Mouse (Mus musculus): Measurements from ENCODE around the gene Olfml1. TPM values are rescaled to one million over a fixed set of nuclear protein-coding genes. Genes with fewer than 3 reads are reported as not detected.
A peak's percentile ranks its signal among the peaks of the same experiment; 100 is the strongest.

The Olfml1 gene
- under 1 TPM in 1 of 2 experiments, not detected in 1; 0.26 TPM for polyA plus RNA-seq (2017; shearing (Covaris generic))

DNA sequence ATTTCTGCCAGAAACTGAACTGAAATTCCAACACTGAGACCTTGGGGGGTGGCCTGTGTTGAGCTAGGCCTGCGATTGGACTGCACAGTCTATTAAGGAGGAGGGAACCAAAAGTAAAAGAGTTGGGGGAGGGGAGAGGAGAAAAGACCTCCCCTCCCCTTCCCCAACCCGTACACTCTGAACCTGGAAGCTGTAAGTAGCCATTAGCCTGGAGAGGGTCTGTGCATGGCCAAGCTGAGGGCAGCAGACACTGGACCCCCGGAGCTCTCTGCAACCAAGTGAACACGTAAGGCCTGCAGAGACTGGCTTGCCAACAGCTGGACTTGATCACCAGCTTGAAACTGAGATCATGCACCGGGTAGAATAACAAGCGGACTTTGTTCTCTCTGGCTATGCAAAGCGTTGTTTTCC is at the start of gene Olfml1:
Olfml1 (plus strand) TSS at position 186 of the 411 bp plus-strand sequence.
- ATAC-seq = no peak

DNA sequence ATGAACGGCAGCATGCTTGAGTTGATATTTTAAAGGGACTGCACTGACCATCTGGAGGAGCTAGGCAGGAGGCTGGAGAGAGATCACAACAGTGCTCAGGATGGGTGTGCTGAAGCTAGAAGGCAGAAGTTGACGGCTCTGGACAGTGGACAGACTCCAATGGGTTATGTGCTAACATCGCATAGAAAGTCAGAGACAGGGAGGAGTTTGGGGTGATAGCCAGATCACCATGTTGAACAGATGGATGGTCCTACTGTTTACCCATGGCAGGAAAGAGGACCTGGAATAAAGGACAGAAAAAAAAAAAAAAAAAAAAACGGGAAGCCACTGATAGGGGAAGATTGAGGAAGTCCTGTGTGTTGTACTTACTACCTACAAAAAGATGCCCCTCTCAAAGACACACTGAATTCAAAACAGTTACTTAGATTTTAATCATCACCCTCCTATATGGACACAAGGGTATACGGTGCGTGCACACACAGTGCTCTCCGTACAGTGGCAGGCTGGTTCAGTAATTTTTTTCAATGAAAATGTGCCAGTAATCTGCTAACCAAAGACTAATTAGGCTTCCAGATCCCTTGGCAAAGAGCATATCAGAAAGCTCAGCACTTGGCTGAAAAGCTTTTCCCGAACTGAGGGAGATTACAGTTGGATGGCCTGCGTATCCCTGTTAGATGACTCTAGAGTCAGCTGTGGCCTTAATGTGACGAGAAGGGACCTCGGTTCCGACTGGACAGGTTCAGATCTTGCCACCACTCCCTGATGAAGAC is 47.8 kb upstream of the Olfml1 start:
- ATAC-seq = no peak

DNA sequence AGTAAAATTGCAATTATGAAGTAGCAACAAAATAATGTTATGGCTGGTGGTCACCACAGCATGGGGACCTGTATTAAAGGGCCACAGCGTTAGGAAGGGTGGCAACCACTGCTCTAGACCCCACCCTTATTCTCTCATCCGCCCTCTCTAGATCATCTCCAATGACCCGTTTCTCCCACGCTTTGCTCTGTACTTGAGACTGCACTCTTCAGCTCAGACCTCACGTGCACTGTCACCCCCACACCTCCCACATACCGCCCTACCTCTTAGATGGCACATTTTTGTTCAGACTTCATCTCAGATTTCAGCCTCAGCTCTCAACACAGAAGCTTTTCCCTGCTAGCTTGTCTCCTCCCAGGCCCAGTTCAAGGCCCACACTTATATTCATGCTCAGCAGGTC is 45.8 kb upstream of the Olfml1 start:
- no peak for ATAC-seq

DNA sequence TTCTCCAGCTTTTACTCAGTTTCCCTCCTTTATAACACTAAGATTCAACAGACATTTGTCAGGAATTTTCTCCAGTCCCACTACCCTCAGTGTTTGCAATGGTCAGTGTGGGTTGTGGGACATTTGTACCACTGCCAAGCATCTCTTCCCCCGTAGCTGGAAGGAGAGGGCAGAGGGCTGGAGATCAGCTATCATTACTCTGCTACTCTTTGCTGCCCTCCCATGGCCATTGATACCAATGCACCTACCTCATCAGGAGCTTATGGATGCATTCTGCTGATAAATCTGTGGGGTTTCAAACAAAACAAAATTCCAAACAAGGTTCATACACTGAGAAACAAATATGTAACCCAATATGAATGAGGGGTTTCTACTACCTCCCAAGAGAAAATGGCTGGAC is 40.9 kb upstream of the Olfml1 start:
- ATAC-seq = no peak

DNA sequence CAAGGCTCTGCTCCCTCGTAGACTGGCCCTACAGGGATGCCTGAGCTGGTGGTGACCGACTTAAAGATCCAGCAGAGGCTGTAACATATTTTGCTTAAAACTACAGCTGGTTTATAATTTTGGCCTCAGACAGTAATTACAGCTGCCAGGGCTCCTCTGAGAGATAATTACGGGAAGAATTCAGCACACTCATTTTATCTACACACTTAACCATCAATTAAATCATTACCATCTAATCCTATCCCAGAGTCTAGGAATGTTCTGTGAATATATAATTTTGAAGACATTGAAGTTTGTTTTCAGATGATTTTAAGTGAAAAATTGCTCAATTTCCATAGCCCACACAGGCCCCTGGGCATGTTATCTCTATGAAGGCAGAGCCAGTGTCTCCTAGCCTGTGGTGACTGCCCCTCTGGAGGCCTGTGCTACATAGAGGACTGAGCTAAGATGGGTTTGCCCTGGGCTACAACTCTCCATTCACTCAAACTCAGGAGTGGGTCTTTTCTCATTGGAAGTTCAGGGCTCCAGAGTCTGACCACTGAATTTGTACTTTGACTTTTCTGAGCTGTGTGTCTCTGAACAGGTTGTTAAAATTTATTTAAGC is 39.0 kb upstream of the Olfml1 start:
- ATAC-seq = no peak

DNA sequence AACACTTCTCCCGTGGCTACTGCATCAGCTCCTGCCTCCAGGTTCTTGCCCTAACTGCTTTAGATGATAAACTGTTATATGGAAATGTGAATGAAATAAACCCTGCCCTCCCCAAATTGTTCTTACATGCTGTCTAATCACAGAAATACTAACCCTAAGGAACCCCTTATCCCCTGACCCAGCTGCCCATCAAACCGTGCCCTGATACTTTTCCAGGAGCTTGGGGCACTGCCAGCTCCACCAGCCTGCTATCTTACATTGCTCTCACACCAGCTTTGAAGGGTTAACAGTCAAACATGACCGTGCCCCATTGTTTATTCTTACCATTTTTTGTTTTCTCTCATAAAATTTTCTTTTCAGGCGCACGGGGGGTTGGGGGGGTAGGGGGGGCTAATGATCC is 37.9 kb upstream of the Olfml1 start:
- ATAC-seq = no peak

DNA sequence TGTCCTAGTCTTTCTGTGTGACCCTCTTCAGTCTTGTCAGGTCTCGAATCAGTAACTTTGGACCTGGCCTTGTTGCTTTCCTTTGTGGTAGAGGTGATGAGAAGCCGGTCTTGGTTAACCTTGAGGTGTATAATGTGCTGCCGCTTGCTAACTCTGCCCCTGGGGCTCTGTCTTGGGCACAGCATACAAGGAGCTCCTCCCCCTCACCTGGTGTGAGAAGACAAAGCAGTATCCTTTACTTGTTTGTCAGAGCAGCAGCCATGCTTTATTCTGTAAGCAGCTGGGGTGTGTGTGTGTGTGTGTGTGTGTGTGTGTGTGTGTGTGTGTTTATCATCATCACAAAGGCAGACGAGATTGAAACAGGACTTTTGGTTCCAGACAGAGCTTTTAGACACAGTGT is 31.9 kb upstream of the Olfml1 start:
- ATAC-seq = no peak

DNA sequence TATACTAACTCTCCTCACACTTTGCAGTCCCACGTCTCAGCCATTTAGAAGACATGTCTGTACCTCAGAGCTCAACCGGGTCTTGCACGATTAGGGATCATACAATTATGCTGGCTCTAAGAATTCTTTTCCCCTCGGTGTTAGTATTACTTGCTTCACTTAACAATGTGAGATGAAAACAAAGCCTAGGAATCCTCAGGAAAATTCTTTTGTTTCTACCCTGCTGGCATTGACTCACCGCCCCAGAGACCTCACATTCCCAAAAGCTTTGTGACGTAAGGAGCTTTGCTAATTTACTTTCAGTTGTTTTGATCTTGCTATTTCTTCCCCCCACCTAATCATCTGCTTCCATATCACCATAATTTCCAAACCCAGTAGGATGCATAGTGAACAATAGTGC is 30.7 kb upstream of the Olfml1 start:
- ATAC-seq = no peak

DNA sequence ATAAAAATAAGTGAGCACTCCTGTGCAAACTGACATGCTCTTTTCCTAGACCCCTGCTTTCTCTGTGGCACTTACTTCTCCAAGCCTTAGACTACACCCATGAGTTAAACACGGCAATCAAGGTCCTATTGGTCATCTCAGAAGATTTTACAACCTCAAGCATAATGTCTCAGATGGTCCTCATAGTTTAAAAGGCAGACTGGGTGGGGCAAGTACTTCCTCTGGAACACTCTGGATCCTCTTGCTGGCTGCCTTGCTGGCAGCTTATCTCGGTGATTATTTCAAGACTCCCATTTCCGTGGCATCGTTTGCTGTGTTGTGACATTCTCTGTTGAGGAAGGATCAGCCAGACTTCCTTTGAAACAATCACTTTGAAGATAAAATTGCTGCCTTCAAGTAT is 27.2 kb upstream of the Olfml1 start:
- ATAC-seq = no peak

DNA sequence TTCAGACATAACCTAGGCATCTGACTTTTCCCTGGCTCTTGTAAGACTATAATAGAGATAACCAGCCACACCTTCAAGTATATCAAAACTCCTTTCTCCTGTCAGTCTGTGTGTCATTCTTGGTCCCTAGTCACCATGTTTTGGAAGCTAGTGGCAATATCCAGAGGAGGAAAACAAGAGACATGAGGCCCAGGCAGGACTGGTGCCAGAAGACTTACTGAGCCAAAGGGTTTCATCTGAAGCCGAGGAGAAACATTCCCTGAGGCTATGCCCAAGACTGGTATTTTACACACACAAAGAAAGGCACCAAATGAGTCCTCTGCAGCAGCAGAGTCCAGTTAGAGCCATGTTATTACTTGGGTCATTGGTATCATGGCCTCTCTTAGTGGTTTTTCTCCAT is 22.2 kb upstream of the Olfml1 start:
- no peak for ATAC-seq

DNA sequence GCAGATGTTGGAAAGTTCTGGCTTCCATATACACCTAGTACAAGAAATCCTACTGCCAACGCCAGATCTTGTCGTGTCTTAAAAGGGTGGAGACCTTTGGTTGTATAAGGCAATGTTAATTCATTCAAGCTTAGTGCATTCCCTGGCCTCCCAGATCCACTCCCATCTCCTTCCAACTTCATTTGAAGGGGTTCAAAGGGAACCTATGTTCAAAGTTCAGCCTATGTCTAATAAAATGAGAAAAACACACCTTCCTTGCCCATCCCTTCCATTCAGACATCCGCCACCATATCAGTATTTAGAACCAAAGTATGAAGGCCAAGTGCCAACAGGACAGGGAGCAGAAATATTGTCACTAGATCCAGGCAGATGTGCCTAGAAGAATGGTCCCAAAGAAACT is 19.4 kb upstream of the Olfml1 start:
- ATAC-seq = no peak

DNA sequence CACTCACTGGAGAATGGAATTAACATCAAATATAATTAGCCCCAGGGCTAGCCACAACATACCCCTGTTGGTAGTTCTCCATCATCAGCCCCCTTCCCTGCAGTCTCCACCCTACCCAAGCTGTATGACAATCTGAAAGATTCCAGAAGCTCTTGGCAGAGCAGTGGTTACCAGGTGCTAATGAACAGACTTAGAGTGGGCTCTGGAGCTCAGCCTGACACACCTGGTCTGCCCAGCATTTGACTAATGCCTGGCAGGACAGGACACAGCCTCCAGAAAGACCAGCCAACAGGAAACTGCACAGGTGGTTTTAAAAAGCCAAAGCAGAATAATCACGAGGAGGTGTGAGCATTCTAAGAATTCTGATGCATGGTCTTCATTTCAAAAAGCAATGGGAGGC is 13.8 kb upstream of the Olfml1 start:
- ATAC-seq = no peak

DNA sequence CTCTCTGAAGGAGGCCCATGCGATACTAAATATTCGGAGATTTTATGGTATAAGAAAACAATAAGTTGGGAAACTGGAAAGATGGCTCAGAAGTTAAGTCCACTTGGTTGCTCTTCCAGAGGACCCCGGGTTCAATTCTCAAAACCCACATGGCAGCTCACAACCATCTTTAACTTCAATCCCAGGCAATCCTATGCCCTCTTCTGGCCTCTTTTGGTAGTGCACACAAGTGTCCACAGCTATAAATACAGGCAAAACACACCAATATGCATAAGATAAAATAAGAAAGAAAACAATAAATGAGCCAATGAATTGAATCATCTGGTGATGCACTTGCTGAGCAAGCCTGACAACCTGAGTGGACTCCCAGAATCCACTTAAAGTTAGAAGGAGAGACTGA is 11.3 kb upstream of the Olfml1 start:
- ATAC-seq = no peak

DNA sequence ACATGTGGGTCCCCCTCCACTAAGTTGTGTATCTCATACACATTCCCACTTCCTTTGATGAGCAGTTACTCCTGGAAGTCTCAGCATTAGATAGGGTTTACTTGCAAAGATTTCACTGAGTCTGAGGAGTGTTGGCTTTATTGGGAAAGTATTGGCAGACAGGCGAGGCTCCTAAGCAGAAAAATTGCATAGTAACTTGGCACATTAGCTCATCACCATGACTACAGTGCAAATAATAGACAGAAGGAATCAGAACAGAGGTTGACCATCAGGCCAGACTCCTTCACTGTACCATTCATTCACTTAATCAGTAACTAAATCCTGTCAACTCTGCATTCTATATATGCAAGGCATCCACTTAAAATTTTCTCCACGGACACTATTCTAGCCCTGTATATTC is 6.6 kb upstream of the Olfml1 start:
- ATAC-seq = no peak

DNA sequence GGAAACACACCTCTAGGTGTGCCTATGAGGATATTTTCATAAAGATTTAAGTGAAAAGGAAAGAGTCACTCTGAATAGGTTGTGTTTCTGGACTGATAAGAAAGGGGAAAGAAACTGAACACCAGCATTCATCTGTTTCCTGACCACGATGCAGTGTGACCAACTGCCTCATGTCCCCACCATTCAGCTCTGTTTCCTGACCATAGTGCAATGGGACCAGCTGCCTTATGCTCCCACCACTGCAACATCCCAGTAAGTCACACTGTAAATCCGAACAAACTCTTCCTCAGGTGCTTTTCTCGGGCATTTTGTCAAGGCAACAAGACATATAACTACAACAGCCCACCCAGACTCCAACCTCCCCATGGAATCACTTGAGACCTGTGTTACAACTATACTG is 5.7 kb upstream of the Olfml1 start:
- ATAC-seq = no peak

DNA sequence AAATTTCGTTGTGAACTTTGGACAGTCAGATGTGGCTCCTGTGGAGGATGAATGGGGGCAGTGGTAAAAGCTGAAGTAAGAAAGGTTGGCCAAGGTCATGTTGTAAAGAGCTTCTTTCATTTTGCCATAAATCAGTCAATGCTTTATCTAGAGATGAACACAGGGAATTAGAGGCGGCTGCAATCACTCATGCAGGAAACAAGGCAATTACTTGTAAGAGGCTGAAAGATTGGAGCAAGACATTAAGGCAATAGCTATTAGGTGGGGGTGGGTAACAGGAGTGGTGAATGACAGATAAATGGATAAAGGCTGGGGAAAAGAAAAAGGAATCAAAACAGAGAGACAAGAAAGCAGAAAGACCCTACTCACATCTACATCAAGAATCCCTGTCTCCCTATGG is 3.5 kb upstream of the Olfml1 start:
- no peak for ATAC-seq

DNA sequence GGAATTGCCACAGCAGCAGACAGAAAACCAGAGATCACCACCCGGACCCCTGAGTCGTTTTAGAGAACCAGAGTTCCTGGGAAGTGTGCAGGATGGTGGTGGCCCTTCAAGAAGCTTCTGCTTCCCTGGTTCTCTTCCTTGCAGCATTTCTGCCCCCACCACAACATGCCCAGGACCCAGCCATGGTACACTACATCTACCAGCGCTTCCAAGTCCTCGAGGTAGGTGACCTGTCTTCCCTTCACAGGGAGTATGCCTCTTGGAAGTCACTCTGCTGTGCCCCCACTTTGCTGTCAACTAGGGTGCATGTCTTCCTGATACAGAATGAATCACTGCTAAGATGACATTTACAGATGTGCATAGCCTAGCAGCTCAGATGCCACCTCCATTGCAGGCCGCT is 428 bp downstream of the Olfml1 start:
- no peak for ATAC-seq

DNA sequence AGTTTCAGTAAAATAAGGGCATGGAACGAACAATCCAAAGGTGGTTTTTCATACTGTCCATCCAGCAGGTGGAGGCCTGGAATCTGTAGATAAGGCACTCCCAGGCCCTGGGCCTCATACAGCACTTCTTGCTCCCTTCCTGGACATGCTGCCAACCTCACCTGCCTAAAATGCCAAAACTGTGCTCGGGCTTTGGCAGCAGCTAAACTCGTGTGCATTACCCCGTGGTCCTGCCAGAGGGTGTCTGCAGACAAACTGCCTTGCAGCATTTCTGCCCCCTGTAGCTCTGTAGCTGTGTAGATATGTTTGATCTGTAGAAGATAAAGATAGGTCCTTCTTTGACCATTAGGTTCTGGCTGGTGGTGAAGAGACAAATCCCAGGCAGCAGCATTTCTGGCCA is 1.7 kb downstream of the Olfml1 start:
- ATAC-seq = no peak

DNA sequence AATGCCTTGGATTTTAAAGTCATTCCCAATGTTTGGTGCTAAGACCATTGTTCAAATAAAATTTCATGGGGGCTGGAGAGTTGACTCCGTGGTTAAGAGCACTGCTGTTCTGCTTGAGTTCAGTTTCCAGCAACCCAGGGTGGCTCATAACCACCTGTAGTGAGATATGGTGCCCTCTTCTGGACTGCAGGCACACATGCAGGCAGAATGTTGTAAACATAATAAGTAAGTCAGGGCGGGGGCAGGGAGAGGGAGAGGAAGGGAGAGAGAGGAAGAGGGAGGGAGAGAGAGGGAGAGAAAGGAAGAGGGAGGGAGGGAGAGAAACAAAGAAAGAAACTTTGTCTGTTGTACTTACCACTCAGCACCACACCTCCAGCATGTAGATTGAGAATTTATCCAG is 6.6 kb downstream of the Olfml1 start:
- no peak for ATAC-seq

DNA sequence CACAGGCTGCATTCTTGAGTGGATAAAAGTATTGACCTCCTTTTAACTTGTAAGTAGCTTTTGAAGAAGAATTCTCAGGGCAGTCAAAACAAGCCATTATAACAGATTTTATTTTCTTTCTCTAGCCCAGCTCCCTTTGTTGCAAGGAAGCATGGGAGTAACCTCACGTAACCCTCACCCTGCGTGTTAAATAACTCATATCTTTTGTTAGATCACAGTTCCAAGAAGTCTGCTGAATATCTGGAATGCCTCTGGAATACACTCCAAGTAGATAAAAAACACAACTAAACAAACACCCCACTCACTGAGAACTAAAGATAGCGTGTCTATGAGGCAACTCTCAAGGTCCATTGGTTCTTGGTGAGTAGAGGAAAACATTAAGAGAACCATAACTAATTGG is 7.0 kb downstream of the Olfml1 start:
- ATAC-seq = no peak

DNA sequence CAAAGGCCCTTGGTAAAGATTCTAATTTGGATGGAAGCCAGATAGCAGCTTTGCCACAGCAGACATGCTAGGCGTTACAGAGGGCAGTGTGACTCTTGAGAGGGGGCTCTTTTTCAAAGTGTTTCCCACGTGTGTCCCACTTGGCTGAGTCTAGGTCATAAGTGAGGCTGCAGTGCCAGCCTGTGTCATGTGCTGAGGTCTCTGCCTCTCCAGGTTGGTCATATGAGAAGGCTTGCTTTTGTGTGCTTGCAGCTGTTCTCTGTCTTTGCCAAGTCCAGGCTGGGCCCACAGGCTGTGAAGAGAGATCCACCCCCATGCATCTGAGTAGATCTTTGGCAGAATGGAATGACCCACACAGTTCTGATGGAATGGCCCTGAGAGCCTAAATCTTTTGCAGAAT is 25.4 kb downstream of the Olfml1 start:
- no peak for ATAC-seq

DNA sequence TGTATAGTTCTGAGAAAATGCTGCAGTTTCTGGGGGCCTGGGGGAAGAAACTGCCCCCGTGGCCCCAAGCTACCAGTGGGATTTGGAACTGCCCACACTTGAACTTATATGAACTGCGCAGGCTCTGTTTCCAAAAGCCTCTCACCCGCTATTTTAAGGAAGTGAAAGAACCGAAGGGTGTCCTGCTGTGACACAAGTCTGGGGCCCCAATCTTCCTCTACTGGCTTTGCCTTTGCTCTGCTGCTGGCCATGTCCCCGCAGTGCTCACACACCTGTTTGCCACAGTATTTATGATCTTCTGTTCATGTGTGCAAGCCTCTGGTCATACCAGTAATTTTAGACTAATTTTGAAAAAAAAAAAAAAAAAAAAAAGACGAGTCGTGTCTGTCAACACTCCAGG is 26.7 kb downstream of the Olfml1 start:
- ATAC-seq = peak; percentile 8

DNA sequence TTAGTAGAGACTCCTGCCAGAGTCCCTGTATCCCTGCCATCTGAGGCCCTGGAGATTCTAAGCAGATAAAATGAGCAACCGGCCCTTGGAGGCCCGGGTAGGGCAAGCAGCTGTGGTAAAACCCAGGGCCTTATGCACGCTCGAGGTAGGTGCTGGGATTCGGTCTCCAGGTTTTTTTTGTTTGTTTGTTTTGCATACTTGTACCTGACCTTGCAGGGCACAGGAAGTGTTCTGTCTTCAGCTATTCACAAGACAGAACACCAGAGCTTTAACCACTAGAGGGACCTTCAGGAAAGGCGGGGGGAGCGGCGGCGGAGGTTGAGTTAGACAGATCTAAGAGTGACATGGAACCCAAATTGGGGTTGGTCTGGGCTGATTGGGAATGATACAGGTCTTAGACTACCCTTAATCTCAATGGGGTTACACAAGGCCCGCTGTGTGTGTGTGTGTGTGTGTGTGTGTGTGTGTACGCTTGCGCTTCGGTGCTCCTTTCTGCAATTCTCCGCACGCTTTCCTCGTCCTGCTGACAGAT is 27.1 kb downstream of the Olfml1 start:
- peak; percentile 82 for ATAC-seq

DNA sequence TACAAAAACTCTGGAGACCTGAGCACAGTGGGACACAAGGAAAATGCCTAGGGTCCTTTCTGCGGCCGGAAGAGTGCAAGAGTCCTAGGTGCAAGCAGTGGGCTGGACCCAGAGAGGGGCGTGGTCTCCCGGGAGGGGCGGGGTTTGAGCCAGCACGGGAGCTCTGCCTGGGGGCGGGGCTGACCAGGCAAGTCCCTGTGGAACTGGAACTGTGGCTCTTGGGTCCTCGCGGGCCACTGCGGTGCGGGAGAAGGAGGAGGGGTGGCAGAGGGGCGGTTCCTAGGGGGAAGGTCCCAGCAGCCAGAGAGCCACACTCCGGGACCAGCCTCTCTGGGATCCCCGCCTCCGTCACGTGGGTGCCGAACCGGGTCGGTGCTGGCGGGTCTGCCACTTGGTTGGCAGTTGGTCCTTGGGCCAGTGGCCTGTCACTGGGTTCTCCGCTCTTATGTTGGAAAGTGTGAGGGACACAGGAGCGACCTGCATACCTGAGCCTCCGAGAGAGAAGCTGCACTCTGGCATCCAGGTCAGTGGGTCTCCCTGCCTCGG is 27.7 kb downstream of the Olfml1 start, which contains the start of gene Ppfibp2:
Ppfibp2 (plus strand) TSS at position 351 of the 546 bp plus-strand sequence.
- peak; percentile 81 for ATAC-seq

Measured in CD4-positive, CD25-positive, alpha-beta regulatory T cell, adult 4 months (primary cell).